Mouse (Mus musculus) liver, embryonic 13.5 days (tissue): ENCODE measurements around the gene Ccdc159. TPM values are rescaled to one million over a fixed set of nuclear protein-coding genes. Genes with fewer than 3 reads are reported as not detected.

Experiments used
- ATAC-seq: fragments of 200-750 bp; cut with Nextera tagmentation; 2 replicates; pipeline ENCODE4 v1.8.0; 2017; ENCODE audit warnings: low read depth, mild to moderate bottlenecking, moderate number of reproducible peaks, moderate library complexity
- DNase-seq: peaks from one replicate; pipeline ENCODE4 v3.0.0; 2022
- H3K27ac ChIP-seq: fragments of 300-500 bp; sonication (generic); 2 replicates; pipeline ENCODE4 v1.5.1; 2015; ENCODE audit warnings: moderate library complexity, mild to moderate bottlenecking, inconsistent platforms
- H3K27me3 ChIP-seq: fragments of 300-500 bp; sonication (generic); 2 replicates; pipeline ENCODE4 v1.6.1; 2015; ENCODE audit warnings: mild to moderate bottlenecking, inconsistent platforms
- H3K36me3 ChIP-seq: fragments of 300-500 bp; sonication (generic); 2 replicates; pipeline ENCODE4 v1.6.1; 2015; ENCODE audit warnings: mild to moderate bottlenecking, inconsistent platforms
- H3K4me1 ChIP-seq: fragments of 300-500 bp; sonication (generic); replicated peaks from 2 replicates; pipeline ENCODE4 v1.6.1; 2015; ENCODE audit warnings: inconsistent platforms
- H3K4me2 ChIP-seq: fragments of 300-500 bp; sonication (generic); 2 replicates; pipeline ENCODE4 v1.6.1; 2015; ENCODE audit warnings: inconsistent platforms, mild to moderate bottlenecking, moderate library complexity
- H3K4me3 ChIP-seq: fragments of 300-500 bp; sonication (generic); replicated peaks from 2 replicates; pipeline ENCODE4 v1.5.1; 2015; ENCODE audit warnings: mild to moderate bottlenecking, inconsistent platforms
- H3K9ac ChIP-seq: fragments of 300-500 bp; sonication (generic); 2 replicates; pipeline ENCODE4 v1.6.1; 2015; ENCODE audit warnings: mild to moderate bottlenecking, inconsistent platforms
- H3K9me3 ChIP-seq: fragments of 300-500 bp; sonication (generic); replicated peaks from 2 replicates; pipeline ENCODE4 v1.6.1; 2016; ENCODE audit warnings: inconsistent platforms
- WGBS: fragments of 180-500 bp; shearing (Covaris S2); methylation state at CpG from one replicate; pipeline ENCODE4 v1.1.7; 2015; ENCODE audit not compliant: insufficient replicate concordance; 5-methylcytosine and 5-hydroxymethylcytosine counted together
- polyA plus RNA-seq: library from polyadenylated mRNA; unstranded; fragments of >200 nt; fragmentation: Nextera tagmentation; extraction: Ambion mirVana; gene quantifications from 2 replicates; pipeline ENCODE4 v1.2.1, GENCODE M21; 2015

The Ccdc159 gene
- polyA plus RNA-seq, 1 experiment from 2014 or later: 1.0 TPM

DNA sequence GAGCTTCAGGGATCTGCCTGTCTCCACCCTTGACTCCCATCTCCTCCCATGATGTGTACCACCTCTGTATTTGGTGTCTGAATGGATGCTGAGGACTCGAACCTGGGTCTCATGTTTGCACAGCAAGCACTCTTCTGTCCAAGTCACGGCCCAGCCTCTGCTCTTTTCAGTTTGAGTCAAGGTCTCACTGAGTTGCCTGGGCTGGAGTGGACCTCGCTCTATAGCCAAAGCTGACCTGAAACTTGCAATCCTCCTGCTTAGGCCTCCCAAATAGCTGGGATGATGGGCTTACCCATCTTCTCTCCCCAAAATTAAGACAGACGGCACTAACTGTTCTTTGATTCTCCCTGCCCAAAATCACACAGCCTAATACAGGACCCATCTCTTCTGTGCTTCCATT is 4.2 kb upstream of the Ccdc159 start:
- WGBS: 78% methylated on average over 4 of the region's 4 CpGs
- no peaks in the 10 kb centered on the region for H3K27me3 ChIP-seq

DNA sequence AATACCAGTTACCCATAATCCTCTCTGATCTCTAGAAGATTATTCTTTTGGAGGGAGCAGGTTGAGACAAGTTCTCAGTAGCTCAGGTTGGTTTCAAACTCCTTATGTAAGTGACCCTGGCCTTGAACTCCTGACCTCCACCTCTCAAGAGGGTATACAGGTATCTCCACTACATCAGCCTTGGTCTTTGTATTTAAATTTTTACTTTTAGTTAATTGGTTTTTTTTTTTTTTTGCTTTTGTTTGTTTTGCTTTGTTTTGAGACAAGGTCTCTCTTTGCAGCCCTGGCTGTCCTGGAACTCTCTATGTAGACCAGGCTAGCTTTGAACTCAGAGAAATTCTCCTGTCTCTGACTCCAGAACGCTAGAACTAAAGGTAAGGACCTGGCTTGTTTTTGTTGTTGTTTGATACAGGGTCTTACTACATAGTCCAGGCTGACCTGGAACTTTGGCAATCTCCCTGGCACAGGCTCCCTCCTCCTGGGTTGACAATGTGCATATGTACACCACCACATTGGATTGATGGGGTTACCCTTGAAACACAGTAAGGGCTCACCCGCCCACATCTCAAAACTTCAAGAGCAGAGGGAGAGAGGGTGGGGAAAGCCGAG is 3.7 kb upstream of the Ccdc159 start:
- no peaks in the 10 kb centered on the region for H3K9me3 ChIP-seq
- peaks cover 49% of the 10 kb centered on the region for H3K4me1 ChIP-seq
- H3K4me3 ChIP-seq: no peak overlapping the region
- 34% methylated on average over 3 of the region's 3 CpGs for WGBS
- ATAC-seq (no peak), DNase-seq (no peak)
- no peak overlapping the region for H3K9ac ChIP-seq
- peaks cover 5% of the 10 kb centered on the region; the same call in 1 of the 2 replicates for H3K36me3 ChIP-seq
- peak overlapping the region; percentile 67 for H3K27ac ChIP-seq
- no peaks in the 10 kb centered on the region for H3K27me3 ChIP-seq
- H3K4me2 ChIP-seq: no peak overlapping the region

More for the DNA sequence above, 4.2 kb upstream of the Ccdc159 start:
- Histone ChIP-seq H3K27ac (no peak overlapping the region), H3K9me3 (no peaks in the 10 kb centered on the region), H3K4me1 (peaks cover 54% of the 10 kb centered on the region), H3K4me3 (no peak overlapping the region), H3K36me3 (peaks cover 5% of the 10 kb centered on the region; the same call in 1 of the 2 replicates), H3K9ac (no peak overlapping the region), H3K4me2 (no peak overlapping the region)
- no peak for ATAC-seq
- no peak for DNase-seq

DNA sequence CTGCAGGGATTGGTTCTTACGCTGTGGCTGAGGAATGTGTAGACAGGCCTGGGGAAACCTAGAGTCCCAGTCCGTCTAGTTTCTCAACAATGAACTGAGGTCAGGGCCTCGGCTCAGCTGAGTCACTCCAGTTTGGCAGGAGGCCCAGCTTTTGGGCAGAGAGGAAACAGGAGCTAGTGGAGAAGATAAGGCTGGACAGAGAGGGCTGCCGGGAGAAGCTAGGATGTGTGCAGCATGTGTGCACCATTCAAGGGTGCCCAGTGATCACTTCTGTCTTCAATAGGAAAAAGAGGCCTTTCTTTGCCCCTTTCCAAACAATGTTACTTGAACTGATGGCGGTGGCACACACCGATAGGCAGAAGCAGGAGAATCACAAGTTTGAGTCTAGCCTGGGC is 3.2 kb upstream of the Ccdc159 start:
- peak overlapping the region; percentile 67 for H3K27ac ChIP-seq
- H3K4me2 ChIP-seq: no peak overlapping the region
- WGBS: 29% methylated on average over 6 of the region's 6 CpGs
- no peak overlapping the region for H3K4me3 ChIP-seq
- H3K9me3 ChIP-seq: no peaks in the 10 kb centered on the region
- H3K27me3 ChIP-seq: no peaks in the 10 kb centered on the region
- ATAC-seq: peak; percentile 69
- peaks cover 44% of the 10 kb centered on the region for H3K4me1 ChIP-seq
- DNase-seq: peak; percentile 46
- no peak overlapping the region for H3K9ac ChIP-seq
- H3K36me3 ChIP-seq: peaks cover 5% of the 10 kb centered on the region; the same call in 1 of the 2 replicates

DNA sequence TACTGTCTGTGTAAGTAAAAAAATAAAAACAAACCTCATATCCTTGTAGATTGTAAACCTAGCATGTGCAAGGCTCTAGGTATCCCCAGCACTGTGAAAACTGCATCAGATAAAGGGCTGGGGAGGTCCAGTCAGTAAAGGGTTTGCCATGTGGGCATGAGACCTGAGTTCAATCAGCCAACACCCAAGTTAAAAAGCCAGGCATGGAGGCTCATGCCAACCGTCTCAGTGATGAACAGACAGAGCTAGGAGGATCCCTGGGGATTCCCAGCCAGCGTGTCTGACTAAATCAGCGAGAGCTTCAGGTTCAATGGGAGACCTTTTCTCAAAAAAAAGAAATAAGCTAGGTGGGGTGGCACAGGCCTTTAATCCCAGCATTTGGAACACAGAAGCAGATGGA is 2.2 kb upstream of the Ccdc159 start:
- DNase-seq (no peak), ATAC-seq (no peak)
- Histone ChIP-seq H3K4me1 (peaks cover 41% of the 10 kb centered on the region), H3K9me3 (no peaks in the 10 kb centered on the region), H3K36me3 (peaks cover 5% of the 10 kb centered on the region; the same call in 1 of the 2 replicates), H3K27me3 (no peaks in the 10 kb centered on the region), H3K9ac (no peak overlapping the region), H3K27ac (no peak overlapping the region), H3K4me3 (no peak overlapping the region), H3K4me2 (no peak overlapping the region)
- WGBS: 76% methylated on average over 3 of the region's 3 CpGs

DNA sequence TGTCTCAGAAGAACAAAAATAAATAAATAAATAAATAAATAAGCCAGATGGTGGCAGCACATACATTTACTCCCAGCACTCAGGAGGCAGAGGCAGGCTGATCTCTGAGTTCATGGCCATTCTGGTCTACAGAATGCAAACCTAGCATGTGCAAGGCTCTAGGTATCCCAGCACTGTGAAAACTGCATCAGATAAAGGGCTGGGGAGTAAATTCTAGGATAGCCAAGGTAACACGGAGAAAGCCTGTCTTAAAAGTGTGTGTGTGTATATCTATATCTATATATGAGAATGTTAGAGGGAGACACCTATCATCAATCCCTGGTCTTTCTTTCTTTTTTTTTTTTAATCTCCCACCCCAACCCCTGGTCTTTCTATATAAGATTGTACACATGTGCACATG is 1.8 kb upstream of the Ccdc159 start:
- peaks cover 5% of the 10 kb centered on the region; the same call in 1 of the 2 replicates for H3K36me3 ChIP-seq
- no peaks in the 10 kb centered on the region for H3K27me3 ChIP-seq
- no peaks in the 10 kb centered on the region for H3K9me3 ChIP-seq
- peaks cover 41% of the 10 kb centered on the region for H3K4me1 ChIP-seq
- peak overlapping the region; percentile 59; the same call in 1 of the 2 replicates for H3K4me2 ChIP-seq
- DNase-seq (no peak), ATAC-seq (no peak)
- no peak overlapping the region for H3K9ac ChIP-seq
- H3K4me3 ChIP-seq: no peak overlapping the region
- H3K27ac ChIP-seq: no peak overlapping the region
- 86% methylated on average over 1 of the region's 1 CpGs for WGBS

DNA sequence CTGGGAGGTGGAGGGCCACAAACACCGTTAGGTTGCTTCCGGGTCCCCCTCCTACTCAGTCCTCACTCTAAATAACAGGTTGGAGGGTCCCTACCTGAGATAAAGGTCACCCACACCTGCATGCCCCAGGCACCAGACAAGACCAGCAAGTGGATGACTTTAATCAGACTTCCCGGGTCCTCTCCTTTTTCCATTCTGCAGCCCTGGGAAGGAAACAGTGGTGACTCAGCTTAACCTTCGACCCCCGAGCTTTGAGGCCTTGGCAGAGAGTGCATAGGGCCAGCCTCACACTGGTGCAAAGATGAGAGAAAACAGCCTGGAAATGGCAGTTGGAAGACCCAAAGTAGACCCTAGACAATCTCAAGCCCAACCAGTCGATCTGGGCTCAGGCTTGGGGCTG is 1.1 kb upstream of the Ccdc159 start:
- peaks cover 5% of the 10 kb centered on the region; the same call in 1 of the 2 replicates for H3K36me3 ChIP-seq
- H3K27me3 ChIP-seq: no peaks in the 10 kb centered on the region
- peaks cover 41% of the 10 kb centered on the region for H3K4me1 ChIP-seq
- no peaks in the 10 kb centered on the region for H3K9me3 ChIP-seq
- WGBS: 64% methylated on average over 6 of the region's 6 CpGs
- DNase-seq: no peak
- H3K4me3 ChIP-seq: peak overlapping the region; percentile 57
- no peak for ATAC-seq
- no peak overlapping the region for H3K9ac ChIP-seq
- H3K27ac ChIP-seq: 0 out of 2 replicates have a peak overlapping the region, but pooled peaks have one; percentile 15
- H3K4me2 ChIP-seq: peak overlapping the region; percentile 59

DNA sequence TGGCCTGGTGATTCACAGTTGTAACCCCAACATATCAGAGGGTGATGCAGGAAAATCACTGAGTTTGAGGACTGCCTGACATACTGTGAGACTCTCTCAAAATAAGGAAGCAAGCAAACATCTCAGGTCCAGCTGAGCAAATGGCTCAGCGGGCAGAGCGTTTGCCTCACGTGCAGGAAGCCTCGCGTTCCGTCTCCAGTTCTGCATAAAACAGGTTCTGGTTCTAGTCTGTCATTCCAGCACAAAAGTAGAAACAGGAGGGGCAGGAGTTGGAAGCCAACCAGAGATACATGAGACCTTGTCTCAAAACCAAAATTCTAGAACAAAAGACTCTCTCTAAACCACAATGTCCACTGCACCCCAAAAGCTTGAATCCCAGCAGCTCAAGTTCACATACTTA is 487 bp upstream of the Ccdc159 start:
- peaks cover 45% of the 10 kb centered on the region for H3K4me1 ChIP-seq
- H3K9me3 ChIP-seq: no peaks in the 10 kb centered on the region
- no peaks in the 10 kb centered on the region for H3K27me3 ChIP-seq
- ATAC-seq (no peak), DNase-seq (no peak)
- peak overlapping the region; percentile 59 for H3K4me2 ChIP-seq
- 3% methylated on average over 6 of the region's 6 CpGs for WGBS
- 0 out of 2 replicates have a peak overlapping the region, but pooled peaks have one; percentile 15 for H3K27ac ChIP-seq
- peak overlapping the region; percentile 59 for H3K9ac ChIP-seq
- H3K36me3 ChIP-seq: peaks cover 1% of the 10 kb centered on the region; the same call in 1 of the 2 replicates
- peak overlapping the region; percentile 57 for H3K4me3 ChIP-seq

DNA sequence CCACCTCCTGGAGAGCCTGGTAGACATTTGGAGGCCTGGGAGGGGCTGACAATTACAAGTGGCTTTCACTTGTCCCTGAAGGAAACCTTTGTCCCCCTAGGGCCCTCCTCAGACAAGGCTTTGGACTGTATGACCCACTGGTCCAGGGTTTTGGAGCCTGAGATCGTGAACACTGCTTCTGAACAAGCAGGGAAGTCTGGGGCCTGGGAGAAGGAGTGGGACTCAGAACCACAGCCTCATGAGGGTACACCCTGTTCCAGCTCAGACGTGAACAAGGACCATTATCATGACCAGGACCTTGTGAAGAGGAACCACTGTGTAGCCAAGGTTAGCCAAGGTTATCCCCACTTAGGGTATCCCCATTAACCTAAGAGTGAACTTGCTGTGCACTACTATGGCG is 1.9 kb downstream of the Ccdc159 start:
- ATAC-seq (no peak), DNase-seq (no peak)
- Histone ChIP-seq H3K9me3 (no peaks in the 10 kb centered on the region), H3K27me3 (peaks cover 2% of the 10 kb centered on the region), H3K9ac (no peak overlapping the region), H3K4me3 (no peak overlapping the region), H3K4me2 (no peak overlapping the region), H3K4me1 (peaks cover 49% of the 10 kb centered on the region), H3K36me3 (no peaks in the 10 kb centered on the region; the same call in 1 of the 2 replicates), H3K27ac (no peak overlapping the region)
- WGBS: 68% methylated on average over 3 of the region's 3 CpGs

DNA sequence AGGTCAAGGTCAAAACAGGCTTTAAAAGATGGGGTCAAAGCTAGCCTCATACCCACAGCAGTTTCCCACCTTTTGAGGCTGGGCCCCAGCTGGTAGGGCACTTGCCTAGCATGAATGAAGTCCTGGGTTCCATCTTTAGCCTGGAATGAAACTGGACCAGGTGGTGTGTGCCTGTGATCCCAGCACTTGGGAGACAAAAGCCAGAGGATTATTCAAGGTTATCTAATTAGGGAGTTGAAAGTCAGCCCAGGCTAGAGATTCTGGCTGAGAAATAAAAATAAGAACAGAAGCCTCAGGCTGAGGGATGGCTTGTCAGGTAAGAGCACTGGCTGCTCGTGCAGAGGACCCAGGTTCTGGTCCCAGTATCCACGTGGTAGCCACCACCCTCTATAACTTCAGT is 4.7 kb downstream of the Ccdc159 start:
- H3K9me3 ChIP-seq: no peaks in the 10 kb centered on the region
- H3K27ac ChIP-seq: no peak overlapping the region
- peaks cover 38% of the 10 kb centered on the region for H3K4me1 ChIP-seq
- H3K27me3 ChIP-seq: peaks cover 16% of the 10 kb centered on the region
- H3K4me2 ChIP-seq: no peak overlapping the region
- H3K4me3 ChIP-seq: no peak overlapping the region
- no peaks in the 10 kb centered on the region for H3K36me3 ChIP-seq
- ATAC-seq (no peak), DNase-seq (no peak)
- no peak overlapping the region for H3K9ac ChIP-seq
- WGBS: 48% methylated on average over 2 of the region's 2 CpGs

DNA sequence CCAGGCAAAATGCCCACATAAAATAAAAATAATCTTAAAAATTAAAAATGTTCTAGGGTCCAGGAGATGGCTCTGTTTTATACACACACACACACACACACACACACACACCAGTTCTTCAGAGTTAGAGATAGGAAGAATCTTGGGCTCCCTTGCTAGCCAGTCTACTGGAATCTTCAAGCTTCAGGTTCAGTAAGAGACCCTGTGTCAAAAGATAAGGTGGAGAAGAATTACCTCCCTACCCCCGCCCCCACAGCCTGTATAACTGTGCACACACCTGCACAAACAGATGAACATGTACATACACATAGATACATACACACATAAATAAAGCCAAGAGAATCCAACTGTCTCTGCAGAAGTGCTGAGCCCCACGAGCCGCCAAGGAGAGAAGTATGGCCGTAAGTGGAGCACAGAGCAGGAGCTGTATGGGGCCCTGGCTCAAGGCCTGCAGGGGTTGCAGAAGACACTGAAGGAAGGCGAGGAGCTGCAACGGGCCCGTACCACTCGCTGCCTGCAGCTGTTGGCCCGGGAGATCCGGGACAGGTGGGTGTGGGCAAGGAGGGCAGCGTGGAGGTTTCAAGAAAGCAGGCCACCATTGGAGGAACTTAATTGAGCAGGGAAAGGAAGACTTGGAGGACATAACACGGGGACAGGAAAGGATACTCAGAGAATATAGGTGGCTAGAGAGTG is 5.3 kb downstream of the Ccdc159 start:
- 41% methylated on average over 12 of the region's 12 CpGs for WGBS
- Histone ChIP-seq H3K27ac (no peak overlapping the region), H3K4me1 (peaks cover 35% of the 10 kb centered on the region), H3K27me3 (peaks cover 16% of the 10 kb centered on the region), H3K4me3 (no peak overlapping the region), H3K9me3 (no peaks in the 10 kb centered on the region), H3K9ac (no peak overlapping the region), H3K4me2 (no peak overlapping the region), H3K36me3 (no peaks in the 10 kb centered on the region)
- no peak for DNase-seq
- no peak for ATAC-seq

DNA sequence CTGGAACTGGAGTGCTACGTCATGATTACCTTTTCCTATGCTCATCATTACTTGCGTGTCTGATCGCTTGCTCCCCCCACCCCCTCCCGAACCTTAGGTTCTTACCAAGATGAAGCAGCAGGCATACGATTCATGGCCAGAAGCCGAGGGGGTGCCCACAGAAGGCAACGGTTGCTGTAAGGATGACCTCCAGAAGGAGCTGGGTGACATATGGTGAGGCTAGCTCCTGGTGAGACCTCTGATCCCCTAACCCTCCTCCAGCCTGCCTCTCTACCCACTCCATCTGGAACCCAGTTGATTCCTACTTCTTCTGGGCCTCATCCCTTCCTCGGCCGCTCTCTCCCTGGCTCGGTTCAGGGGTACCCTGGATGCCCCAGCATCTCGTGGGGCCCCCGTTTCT is 6.8 kb downstream of the Ccdc159 start:
- Histone ChIP-seq H3K4me2 (no peak overlapping the region), H3K27me3 (peaks cover 16% of the 10 kb centered on the region), H3K9me3 (no peaks in the 10 kb centered on the region), H3K4me3 (no peak overlapping the region), H3K9ac (no peak overlapping the region), H3K4me1 (peaks cover 32% of the 10 kb centered on the region), H3K36me3 (no peaks in the 10 kb centered on the region), H3K27ac (no peak overlapping the region)
- no peak for DNase-seq
- ATAC-seq: no peak
- WGBS: 73% methylated on average over 12 of the region's 12 CpGs
